Mouse (Mus musculus) subcutaneous adipose tissue, adult 2 months (tissue): ENCODE results near the gene Otulin. TPM values are rescaled to one million over a fixed set of nuclear protein-coding genes. Genes with fewer than 3 reads are reported as not detected.

Experiments
- polyA plus RNA-seq: library from polyadenylated mRNA; depleted of rRNA; stranded (reverse); fragments of >200 nt; gene quantifications from 2 replicates; pipeline ENCODE4 v1.2.3, GENCODE M21; 2012; ENCODE audit warnings: low replicate concordance; rRNA removed

Gene Otulin
- 21.5 and 29.8 TPM in 2 replicates for polyA plus RNA-seq

GRCm38 (mm10) chr15:27630601-27631383 is at the start of gene Otulin:
Gene Otulin (minus strand): TSS chr15:27630693.

Other genes starting within 250 kb of the Otulin start
- 57.8 and 62.6 TPM in 2 replicates for gene Ank, start 164.0 kb downstream of the Otulin start, polyA plus RNA-seq
- 3.5 and 6.8 TPM in 2 replicates for gene Otulinl, start 50.9 kb upstream of the Otulin start, polyA plus RNA-seq